Mouse (Mus musculus) ES-E14 (cell line): ENCODE data around the gene Krt2. TPM values are rescaled to one million over a fixed set of nuclear protein-coding genes. Genes with fewer than 3 reads are reported as not detected.

ENCODE experiments used
- DNase-seq: peaks from one replicate; pipeline ENCODE4 v3.0.0-alpha.2; 2013; ENCODE audit warnings: low read depth, low spot score
- H3K27ac ChIP-seq: 2 replicates; pipeline ENCODE4 v1.5.1; 2012; ENCODE audit warnings: low read depth, mild to moderate bottlenecking, low read length, moderate library complexity, mixed read lengths; ENCODE audit not compliant: poor library complexity, insufficient read depth, severe bottlenecking
- H3K36me3 ChIP-seq: 2 replicates; pipeline ENCODE4 v1.6.1; 2012; ENCODE audit warnings: mild to moderate bottlenecking, low read length, moderate library complexity, mixed read lengths; ENCODE audit not compliant: control insufficient read depth, poor library complexity, insufficient read depth, severe bottlenecking
- H3K4me1 ChIP-seq, 2 experiments: fragments of 150-350 bp in 1 of 2; sonication (generic) in 1 of 2; 2 replicates each; pipeline ENCODE4 v1.6.1; 2012; ENCODE audit warnings: low read length in 2 of 2, mild to moderate bottlenecking in 1 of 2, mixed read lengths in 1 of 2; ENCODE audit not compliant: control insufficient read depth in 2 of 2, insufficient read depth in 2 of 2, poor library complexity in 1 of 2
- H3K4me3 ChIP-seq, 2 experiments: fragments of 150-350 bp in 1 of 2; sonication (generic) in 1 of 2; 2 replicates each; pipeline ENCODE4 v1.5.1; 2012; ENCODE audit warnings: low read length in 2 of 2, low read depth in 1 of 2, mild to moderate bottlenecking in 1 of 2, mixed read lengths in 1 of 2; ENCODE audit not compliant: insufficient read depth in 1 of 2, poor library complexity in 1 of 2, severe bottlenecking in 1 of 2
- H3K9ac ChIP-seq: 2 replicates; pipeline ENCODE4 v1.6.1; 2012; ENCODE audit warnings: low read depth, mild to moderate bottlenecking, low read length, mixed read lengths; ENCODE audit not compliant: poor library complexity, insufficient read depth, severe bottlenecking
- H3K9me3 ChIP-seq: fragments of 150-350 bp; sonication (generic); 2 replicates; pipeline ENCODE4 v1.6.1; 2012; ENCODE audit warnings: low read depth, mild to moderate bottlenecking, low read length; ENCODE audit not compliant: control insufficient read depth, insufficient read depth
- CHD2 ChIP-seq: IDR thresholded peaks from 2 replicates; pipeline ENCODE4 v1.6.1; 2014; ENCODE audit warnings: mild to moderate bottlenecking, low read depth, low read length, inconsistent platforms
- HCFC1 ChIP-seq: IDR thresholded peaks from 2 replicates; pipeline ENCODE4 v1.6.1; 2012; ENCODE audit warnings: low read length, inconsistent platforms, borderline replicate concordance; ENCODE audit not compliant: insufficient read depth
- MAFK ChIP-seq: IDR thresholded peaks from 2 replicates; pipeline ENCODE4 v1.6.1; 2014; ENCODE audit warnings: mild to moderate bottlenecking, low read depth, low read length, inconsistent platforms; ENCODE audit not compliant: insufficient read depth
- ZC3H11A ChIP-seq: IDR thresholded peaks from 2 replicates; pipeline ENCODE4 v1.6.1; 2012; ENCODE audit warnings: low read depth, mild to moderate bottlenecking, inconsistent platforms, low read length, borderline replicate concordance
- ZNF384 ChIP-seq: IDR thresholded peaks from 2 replicates; pipeline ENCODE4 v1.6.1; 2012; ENCODE audit warnings: low read depth, low read length, inconsistent platforms
- in situ Hi-C, 2 experiments: fragments of 600-800 bp; cut with MboI; formaldehyde crosslinking; loops; one replicate each; pipeline ENCODE4 v1.15.1; 2025; ENCODE audit warnings: low sequenced_read_pairs in 2 of 2, inconsistent platforms in 1 of 2; ENCODE audit not compliant: unreplicated experiment in 2 of 2
- total RNA-seq: library from RNA; depleted of rRNA; stranded (reverse); fragments of 300-350 nt; gene quantifications from 2 replicates; pipeline ENCODE4 v1.2.3, GENCODE M21; 2012; rRNA removed

The Krt2 gene
- total RNA-seq, result not detected in 2 replicates

DNA sequence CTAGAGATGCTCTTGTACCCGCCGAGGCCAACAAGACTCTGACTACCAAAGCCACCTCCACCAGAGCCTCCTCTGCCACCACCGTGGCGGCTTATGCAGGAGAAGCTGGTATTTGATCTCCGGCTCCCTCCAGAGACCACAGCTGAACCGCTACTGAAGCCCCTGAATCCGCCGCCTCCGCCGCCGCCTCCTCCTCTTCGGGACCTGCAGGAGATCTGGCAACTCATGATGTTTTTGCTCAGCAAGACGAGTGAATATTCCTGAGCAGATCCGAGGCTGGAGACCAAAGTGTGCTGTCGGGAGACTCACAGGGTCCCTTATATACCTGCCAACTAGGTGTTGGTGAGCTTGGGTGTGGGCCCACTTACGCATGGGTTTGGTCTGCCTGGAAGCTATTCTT lies at the start of gene Krt2:
Gene Krt2 (minus strand): TSS at position 295 of the 400 bp plus-strand sequence.
- peak within 1 kb of the TSS; percentile 36 to 55; a peak in 3 of 4 replicates for H3K4me3 ChIP-seq
- no peak for DNase-seq
- H3K36me3 ChIP-seq, result no peaks in the 10 kb centered on the region
- in situ Hi-C loops, result no loop called here
- H3K9me3 ChIP-seq, result no peaks in the 10 kb centered on the region
- no peaks in the 10 kb centered on the region for H3K4me1 ChIP-seq
- TF ChIP-seq MAFK (no peak), CHD2 (no peak), ZC3H11A (no peak), HCFC1 (no peak), ZNF384 (no peak)
- H3K27ac ChIP-seq, result no peak within 1 kb of the TSS
- no peak within 1 kb of the TSS for H3K9ac ChIP-seq

DNA sequence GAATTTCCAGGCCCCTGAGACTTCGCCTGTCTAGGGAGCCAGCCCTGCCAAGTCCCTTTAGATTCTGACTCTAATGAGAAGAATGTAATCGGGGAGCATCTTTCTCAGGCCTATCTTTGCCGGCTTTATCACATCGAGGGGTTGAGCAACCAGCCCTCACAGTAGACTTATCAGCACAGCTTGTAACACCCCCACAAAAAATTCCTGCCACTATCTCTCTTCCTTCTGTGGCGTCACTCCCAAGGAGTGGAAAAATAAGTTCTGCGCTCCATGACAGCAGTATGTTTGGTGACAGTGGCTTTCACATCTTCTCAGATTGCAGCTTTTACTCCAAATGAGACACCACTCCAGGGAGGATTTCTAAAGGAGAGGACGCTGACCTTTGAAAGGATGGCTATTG lies 48.8 kb upstream of the Krt2 start:
- TF ChIP-seq HCFC1 (no peak), MAFK (no peak), CHD2 (no peak), ZNF384 (no peak), ZC3H11A (no peak)
- Histone ChIP-seq H3K27ac (no peak overlapping the region), H3K4me1 (no peaks in the 10 kb centered on the region), H3K4me3 (no peak overlapping the region), H3K9ac (no peak overlapping the region), H3K9me3 (no peaks in the 10 kb centered on the region), H3K36me3 (no peaks in the 10 kb centered on the region)
- no peak for DNase-seq
- in situ Hi-C loops, result no loop called here

DNA sequence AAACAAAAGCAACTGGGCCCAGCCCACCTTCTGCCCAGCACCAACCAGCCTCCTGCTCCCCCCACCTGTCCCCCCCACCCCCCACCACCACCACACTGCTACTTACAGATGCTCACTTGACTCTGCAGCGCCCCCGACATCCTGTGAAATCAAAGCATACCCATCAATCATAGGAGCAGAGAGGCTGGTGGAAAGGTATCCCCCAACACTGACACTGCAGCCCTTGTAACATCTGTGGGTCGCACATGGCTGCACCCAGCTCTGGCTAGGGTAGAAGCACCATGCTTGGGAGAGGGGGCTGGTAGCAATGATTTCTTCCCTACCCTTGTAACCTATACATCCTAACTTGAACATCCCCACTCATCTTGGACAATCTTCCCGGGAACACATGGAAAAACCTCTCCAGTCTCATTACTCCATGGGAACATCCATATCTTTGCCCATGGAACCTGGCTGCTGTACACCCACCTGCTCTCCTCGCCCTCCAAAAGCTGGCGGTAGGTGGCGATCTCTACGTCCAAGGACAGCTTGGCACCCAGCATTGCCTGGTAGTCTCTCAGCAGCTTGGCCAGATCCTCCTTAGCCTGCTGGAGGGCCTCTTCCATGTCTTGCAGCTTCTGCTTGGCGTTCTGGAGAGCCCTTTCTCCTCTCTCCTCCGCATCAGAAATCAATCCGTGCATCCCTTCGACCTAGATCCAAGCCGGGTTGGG lies 42.6 kb upstream of the Krt2 start:
- H3K4me3 ChIP-seq, result no peak overlapping the region
- H3K9ac ChIP-seq, result no peak overlapping the region
- TF ChIP-seq ZNF384 (no peak), CHD2 (no peak), ZC3H11A (no peak)
- H3K27ac ChIP-seq, result no peak overlapping the region
- peaks cover 4 to 5% of the 10 kb centered on the region in 2 experiments; a peak in 2 of 4 replicates for H3K4me1 ChIP-seq
- H3K9me3 ChIP-seq, result no peaks in the 10 kb centered on the region
- in situ Hi-C loops, result no loop called here
- DNase-seq, result no peak
- H3K36me3 ChIP-seq, result no peaks in the 10 kb centered on the region

DNA sequence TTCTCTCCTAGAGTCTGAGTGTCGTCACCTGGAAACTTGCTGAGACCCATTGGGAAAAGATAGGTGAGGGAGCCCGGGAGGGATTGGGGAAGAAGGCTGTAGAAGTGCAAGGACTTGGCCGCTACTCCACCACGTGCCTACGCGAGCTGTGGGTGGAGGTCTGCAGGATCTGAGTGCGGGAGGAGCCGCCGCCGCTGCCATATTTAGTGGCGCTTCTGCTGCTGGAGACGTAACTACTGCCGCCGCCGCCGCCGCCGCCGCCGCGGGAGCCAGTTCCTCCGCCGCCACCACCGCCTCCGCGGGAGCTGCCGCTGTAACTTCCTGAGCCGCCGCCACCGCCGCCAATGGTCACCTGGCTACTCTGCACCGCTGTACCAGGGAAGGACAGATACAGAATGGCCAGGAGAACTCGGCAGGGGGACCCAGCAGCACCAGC lies 41.8 kb upstream of the Krt2 start:
- Histone ChIP-seq H3K4me1 (peaks cover 4 to 6% of the 10 kb centered on the region in 2 experiments; a peak in 2 of 4 replicates), H3K9ac (peak overlapping the region; percentile 67), H3K4me3 (peak overlapping the region; percentile 53 to 73), H3K36me3 (no peaks in the 10 kb centered on the region), H3K27ac (no peak overlapping the region), H3K9me3 (no peaks in the 10 kb centered on the region)
- no peak for DNase-seq
- TF ChIP-seq HCFC1 (no peak), ZC3H11A (no peak), ZNF384 (no peak), MAFK (no peak), CHD2 (no peak)
- in situ Hi-C loops, result no loop called here
